Mouse (Mus musculus) gonadal fat pad, adult 2 months (tissue): ENCODE results near the gene Olfr1338. TPM values are rescaled to one million over a fixed set of nuclear protein-coding genes. Genes with fewer than 3 reads are reported as not detected.
"Not testable (repeated sequence)": the region's sequence is repeated elsewhere in the genome, so short reads cannot be mapped to it uniquely, and the experiment has no call there.

Experiments
- DNase-seq: peaks from one replicate; pipeline ENCODE4 v3.0.0-alpha.2; 2012; ENCODE audit warnings: low read depth
- polyA plus RNA-seq: library from polyadenylated mRNA; depleted of rRNA; stranded (reverse); fragments of >200 nt; gene quantifications from 2 replicates; pipeline ENCODE4 v1.2.3, GENCODE M21; 2012; rRNA removed

The Olfr1338 gene
- polyA plus RNA-seq, result 8.5 and 10.8 TPM in 2 replicates

- no peak for DNase-seq
Observed at GRCm38 (mm10) chr4:118758637-118759036, at the start of gene Olfr1338. TSS of gene Olfr1338 (minus strand) at chr4:118758737.

- not testable (repeated sequence) for DNase-seq
Observed at GRCm38 (mm10) chr4:118792796-118793195, 34.3 kb upstream of the Olfr1338 start.

- DNase-seq, result no peak
Observed at GRCm38 (mm10) chr4:118782486-118782885, 23.9 kb upstream of the Olfr1338 start, which contains the start of gene Olfr1337. TSS of gene Olfr1337 (minus strand) at chr4:118782586.

DNA sequence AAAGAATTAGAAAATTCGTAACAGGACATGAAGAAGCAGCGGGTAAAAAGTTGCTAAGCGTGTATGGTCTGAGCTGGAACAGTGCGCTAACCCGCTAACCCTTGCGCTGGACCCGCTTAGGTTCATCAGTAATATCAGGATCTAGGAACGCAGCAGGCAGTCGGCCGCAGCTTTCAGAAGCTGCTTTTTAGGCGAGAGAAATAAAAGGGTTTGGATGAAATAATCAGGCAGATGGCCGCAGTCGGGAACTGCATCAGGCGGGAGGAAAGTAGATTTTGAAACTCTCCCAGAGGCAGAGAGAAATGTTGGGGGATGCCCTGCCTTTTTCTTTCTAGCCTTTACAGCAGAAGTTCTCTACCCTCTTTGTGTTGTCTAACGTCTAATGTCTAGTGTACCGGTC is 16.7 kb downstream of the Olfr1338 start:
- DNase-seq, result no peak

- DNase-seq, result no peak
Observed at GRCm38 (mm10) chr4:118740988-118741698, 17.4 kb downstream of the Olfr1338 start.

DNA sequence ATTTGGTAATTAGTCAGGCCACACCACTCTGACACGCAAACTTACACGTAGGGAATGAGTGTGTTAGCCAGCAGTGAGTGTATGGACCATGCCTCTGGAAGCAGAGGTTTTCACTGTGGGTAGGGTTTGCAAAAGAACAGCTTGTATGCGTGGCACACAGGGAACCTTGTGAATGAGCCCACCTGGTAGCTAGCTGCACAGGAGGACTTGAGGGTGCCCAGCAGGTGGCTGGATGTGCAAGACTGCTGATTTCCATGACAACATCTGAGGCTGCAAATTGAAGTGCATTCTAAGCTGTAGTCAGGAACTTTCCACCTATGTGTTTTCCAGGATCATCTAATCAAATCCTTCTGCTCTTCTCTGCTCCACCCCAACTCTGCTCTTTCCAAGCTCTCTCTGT is 19.0 kb downstream of the Olfr1338 start:
- no peak for DNase-seq

DNA sequence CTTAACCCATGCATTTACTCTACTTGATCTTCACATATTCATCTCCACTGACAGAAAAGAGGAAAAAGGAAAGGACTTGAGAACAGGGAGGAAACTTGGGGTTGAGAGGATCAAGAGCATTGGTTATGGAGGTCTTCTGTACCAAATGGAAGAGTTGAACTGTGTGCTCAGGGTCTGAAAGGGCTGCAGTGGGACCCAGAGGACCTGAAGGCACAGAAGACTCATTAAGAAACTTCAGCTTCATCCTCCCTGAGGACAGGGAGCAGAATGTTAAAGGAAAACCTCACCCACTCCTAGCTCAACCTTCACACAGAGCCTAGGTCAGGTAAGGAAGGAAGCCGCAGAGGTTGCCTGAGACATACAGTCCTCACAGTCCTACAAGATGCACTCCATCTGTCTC is 26.7 kb downstream of the Olfr1338 start, which contains the start of gene Olfr1339:
Gene Olfr1339, plus strand, starts transcription at position 301 of the 400 bp plus-strand sequence.
- no peak for DNase-seq

GRCm38 (mm10) chr4:118721742-118722483 is 36.6 kb downstream of the Olfr1338 start:
- no peak for DNase-seq

GRCm38 (mm10) chr4:118719838-118720237 is 38.7 kb downstream of the Olfr1338 start, which contains the start of gene Olfr1340:
TSS of gene Olfr1340 (plus strand) at chr4:118720138.
- DNase-seq, result no peak

DNA sequence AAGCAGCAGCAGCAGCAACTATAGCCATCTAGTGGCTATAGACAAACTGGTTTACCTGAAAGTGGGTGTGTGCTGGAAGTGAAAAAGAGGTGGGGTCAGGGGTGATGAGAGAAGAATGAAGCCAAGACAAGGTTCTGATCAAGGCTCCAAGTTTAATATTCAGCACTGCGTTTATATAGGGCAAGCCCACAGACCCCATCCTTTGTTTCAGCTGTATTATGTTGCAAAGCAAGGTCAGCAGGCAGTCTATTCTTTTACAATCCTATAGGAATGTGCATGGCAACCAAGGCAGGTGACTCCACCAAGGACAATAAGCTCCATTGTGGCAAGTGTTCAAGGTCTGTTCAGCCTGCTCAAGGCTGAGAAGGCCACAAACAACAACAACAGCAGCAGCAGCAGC is 46.9 kb downstream of the Olfr1338 start:
- DNase-seq, result no peak

- no peak for DNase-seq
Observed at GRCm38 (mm10) chr4:118708086-118708485, 50.5 kb downstream of the Olfr1338 start.

DNA sequence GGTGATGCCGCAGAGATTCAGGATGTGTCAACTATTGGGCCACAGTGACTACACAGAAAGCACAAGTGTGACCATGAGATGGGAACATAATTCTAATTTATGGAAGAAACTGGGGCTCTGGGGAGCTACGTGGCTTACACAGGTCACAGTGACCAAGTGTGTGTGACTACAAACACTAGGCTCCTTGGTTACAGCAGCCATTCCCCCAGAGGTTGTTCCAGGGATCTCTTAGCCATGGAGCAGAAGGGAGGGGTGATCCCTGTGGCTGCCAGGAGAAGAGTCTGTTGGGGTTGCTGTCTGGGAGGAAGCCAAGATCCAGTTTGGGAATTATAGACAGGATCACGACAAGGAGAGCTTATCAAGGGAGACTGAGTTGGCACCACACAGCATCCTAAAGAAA is 55.3 kb downstream of the Olfr1338 start, which contains the start of gene Olfr1341:
Gene Olfr1341, plus strand, starts transcription at position 301 of the 400 bp plus-strand sequence.
- DNase-seq, result no peak

Other genes starting within 250 kb of the Olfr1338 start
- gene 2610528J11Rik, start 231.7 kb downstream of the Olfr1338 start, polyA plus RNA-seq, result 26.7 and 28.6 TPM in 2 replicates
- gene Tmem125, start 214.7 kb downstream of the Olfr1338 start, polyA plus RNA-seq, result 25.1 and 25.7 TPM in 2 replicates
- gene Cfap57, start 138.0 kb downstream of the Olfr1338 start, polyA plus RNA-seq, result 0.30 and 0.71 TPM in 2 replicates
- gene Ebna1bp2, start 137.9 kb downstream of the Olfr1338 start, polyA plus RNA-seq, result 16.8 and 22.0 TPM in 2 replicates
- not detected in 2 replicates for gene Olfr62, start 99.8 kb downstream of the Olfr1338 start, polyA plus RNA-seq
- 0.11 and 0.25 TPM in 2 replicates for gene Olfr1342, start 66.0 kb downstream of the Olfr1338 start, polyA plus RNA-seq
- 0.25 and 0.53 TPM in 2 replicates for gene Olfr1341, start 55.2 kb downstream of the Olfr1338 start, polyA plus RNA-seq
- gene Olfr1340, start 38.6 kb downstream of the Olfr1338 start, polyA plus RNA-seq, result not detected in 2 replicates
- not detected in 2 replicates for gene Olfr1339, start 26.6 kb downstream of the Olfr1338 start, polyA plus RNA-seq
- gene Olfr1337, start 23.8 kb upstream of the Olfr1338 start, polyA plus RNA-seq, result 0.42 TPM in 1 of 2 replicates, not detected in the other
- gene Olfr1335, start 51.2 kb upstream of the Olfr1338 start, polyA plus RNA-seq, result not detected in 2 replicates
- not detected in 2 replicates for gene Olfr1333, start 77.5 kb upstream of the Olfr1338 start, polyA plus RNA-seq
- not detected in 2 replicates for gene Olfr1331, start 105.9 kb upstream of the Olfr1338 start, polyA plus RNA-seq
- 0.36 TPM in 1 of 2 replicates, not detected in the other for gene Olfr1330, start 129.9 kb upstream of the Olfr1338 start, polyA plus RNA-seq
- gene Olfr1329, start 158.7 kb upstream of the Olfr1338 start, polyA plus RNA-seq, result not detected in 2 replicates
- gene Olfr1328, start 179.9 kb upstream of the Olfr1338 start, polyA plus RNA-seq, result not detected in 2 replicates
- gene Lao1, start 202.8 kb upstream of the Olfr1338 start, polyA plus RNA-seq, result 0.35 and 0.42 TPM in 2 replicates